Mouse (Mus musculus) intestine, postnatal 0 days (tissue): ENCODE data around the gene Anks1. TPM values are rescaled to one million over a fixed set of nuclear protein-coding genes. Genes with fewer than 3 reads are reported as not detected.

Experiments used
- ATAC-seq: fragments of 200-750 bp; cut with Nextera tagmentation; 2 replicates; pipeline ENCODE4 v1.8.0; 2017; ENCODE audit warnings: mild to moderate bottlenecking, moderate TSS enrichment, moderate library complexity
- H3K27ac ChIP-seq: fragments of 300-500 bp; sonication (generic); 2 replicates; pipeline ENCODE4 v1.5.1; 2014; ENCODE audit warnings: mild to moderate bottlenecking, low read depth, low read length, moderate library complexity
- H3K27me3 ChIP-seq: fragments of 300-500 bp; sonication (generic); replicated peaks from 2 replicates; pipeline ENCODE4 v1.6.1; 2014; ENCODE audit warnings: low read length, mixed read lengths; ENCODE audit not compliant: control insufficient read depth, insufficient read depth
- H3K36me3 ChIP-seq: fragments of 300-500 bp; sonication (generic); 2 replicates; pipeline ENCODE4 v1.6.1; 2014; ENCODE audit warnings: mild to moderate bottlenecking, moderate library complexity; ENCODE audit not compliant: control insufficient read depth, insufficient read depth
- H3K4me1 ChIP-seq: fragments of 300-500 bp; sonication (generic); replicated peaks from 2 replicates; pipeline ENCODE4 v1.6.1; 2014; ENCODE audit warnings: antibody characterized with exemption, low read length, mixed read lengths; ENCODE audit not compliant: control insufficient read depth, insufficient read depth
- H3K4me2 ChIP-seq: fragments of 300-500 bp; sonication (generic); replicated peaks from 2 replicates; pipeline ENCODE4 v1.6.1; 2014; ENCODE audit warnings: low read depth, mild to moderate bottlenecking, moderate library complexity
- H3K4me3 ChIP-seq: fragments of 300-500 bp; sonication (generic); 2 replicates; pipeline ENCODE4 v1.5.1; 2014; ENCODE audit warnings: low read depth, low read length
- H3K9ac ChIP-seq: fragments of 300-500 bp; sonication (generic); 2 replicates; pipeline ENCODE4 v1.6.1; 2014; ENCODE audit warnings: mild to moderate bottlenecking, low read depth, low read length
- H3K9me3 ChIP-seq: fragments of 300-500 bp; sonication (generic); 2 replicates; pipeline ENCODE4 v1.6.1; 2016; ENCODE audit warnings: mixed run types; ENCODE audit not compliant: control insufficient read depth
- CTCF ChIP-seq: sonication (generic); IDR thresholded peaks from 2 replicates; pipeline ENCODE4 v1.5.1; 2016; ENCODE audit warnings: low read depth, mild to moderate bottlenecking, control low read depth, antibody characterized with exemption, moderate library complexity
- WGBS: fragments of 180-500 bp; shearing (Covaris S2); extraction: QIAGEN DNeasy Blood & Tissue Kit; methylation state at CpG from one replicate; pipeline ENCODE4 v1.1.7; 2014; 5-methylcytosine and 5-hydroxymethylcytosine counted together
- polyA plus RNA-seq: library from polyadenylated mRNA; unstranded; fragments of >200 nt; fragmentation: Nextera tagmentation; extraction: Ambion mirVana; gene quantifications from 2 replicates; pipeline ENCODE4 v1.2.1, GENCODE M21; 2015

Anks1 gene
- polyA plus RNA-seq, 1 experiment from 2014 or later, result 10.0 TPM

- no peak overlapping the region for H3K4me2 ChIP-seq
- H3K27ac ChIP-seq, result no peak overlapping the region
- no peaks in the 10 kb centered on the region for H3K27me3 ChIP-seq
- TF ChIP-seq CTCF, result no peak
- no peak overlapping the region for H3K9ac ChIP-seq
- H3K36me3 ChIP-seq, result peaks cover 43% of the 10 kb centered on the region
- no peaks in the 10 kb centered on the region for H3K9me3 ChIP-seq
- 73% methylated on average over 14 of the region's 14 CpGs for WGBS
- H3K4me1 ChIP-seq, result no peaks in the 10 kb centered on the region
- no peak overlapping the region for H3K4me3 ChIP-seq
- no peak for ATAC-seq
Observed at GRCm38 (mm10) chr17:28036813-28037756, 128.0 kb downstream of the Anks1 start.

GRCm38 (mm10) chr17:28040620-28041019, 131.5 kb downstream of the Anks1 start:
- Histone ChIP-seq H3K4me2 (no peak overlapping the region), H3K9me3 (no peaks in the 10 kb centered on the region), H3K4me1 (no peaks in the 10 kb centered on the region), H3K4me3 (no peak overlapping the region), H3K36me3 (peaks cover 51% of the 10 kb centered on the region), H3K9ac (no peak overlapping the region), H3K27me3 (no peaks in the 10 kb centered on the region), H3K27ac (no peak overlapping the region)
- WGBS, result 65% methylated on average over 16 of the region's 16 CpGs
- ATAC-seq, result no peak
- no peak for TF ChIP-seq CTCF

- no peak overlapping the region for H3K4me2 ChIP-seq
- no peak overlapping the region for H3K27ac ChIP-seq
- no peaks in the 10 kb centered on the region for H3K4me1 ChIP-seq
- no peak for ATAC-seq
- H3K4me3 ChIP-seq, result no peak overlapping the region
- peaks cover 57% of the 10 kb centered on the region for H3K36me3 ChIP-seq
- 89% methylated on average over 13 of the region's 13 CpGs for WGBS
- H3K9ac ChIP-seq, result no peak overlapping the region
- H3K9me3 ChIP-seq, result no peaks in the 10 kb centered on the region
- no peak for TF ChIP-seq CTCF
- H3K27me3 ChIP-seq, result no peaks in the 10 kb centered on the region
Observed at GRCm38 (mm10) chr17:28041298-28041697, 132.2 kb downstream of the Anks1 start.

- Histone ChIP-seq H3K36me3 (peaks cover 61% of the 10 kb centered on the region), H3K4me1 (no peaks in the 10 kb centered on the region)
- no peak for ATAC-seq
Observed at GRCm38 (mm10) chr17:28042299-28042771, 133.2 kb downstream of the Anks1 start.

GRCm38 (mm10) chr17:28047017-28047416, 137.9 kb downstream of the Anks1 start:
- no peak for ATAC-seq
- H3K4me2 ChIP-seq, result no peak overlapping the region
- H3K9ac ChIP-seq, result no peak overlapping the region
- no peaks in the 10 kb centered on the region for H3K9me3 ChIP-seq
- no peak for TF ChIP-seq CTCF
- H3K4me3 ChIP-seq, result no peak overlapping the region
- H3K27me3 ChIP-seq, result no peaks in the 10 kb centered on the region
- H3K36me3 ChIP-seq, result peaks cover 58% of the 10 kb centered on the region
- WGBS, result 95% methylated on average over 5 of the region's 5 CpGs
- H3K4me1 ChIP-seq, result no peaks in the 10 kb centered on the region
- no peak overlapping the region for H3K27ac ChIP-seq

More at GRCm38 (mm10) chr17:28042299-28042771, 133.2 kb downstream of the Anks1 start:
- no peaks in the 10 kb centered on the region for H3K27me3 ChIP-seq
- no peaks in the 10 kb centered on the region for H3K9me3 ChIP-seq
- H3K27ac ChIP-seq, result no peak overlapping the region
- no peak overlapping the region for H3K4me3 ChIP-seq
- 73% methylated on average over 23 of the region's 23 CpGs for WGBS
- H3K4me2 ChIP-seq, result no peak overlapping the region
- H3K9ac ChIP-seq, result no peak overlapping the region
- peak; percentile 34 for TF ChIP-seq CTCF

GRCm38 (mm10) chr17:28047520-28047919, 138.4 kb downstream of the Anks1 start:
- WGBS, result 88% methylated on average over 5 of the region's 5 CpGs

More at GRCm38 (mm10) chr17:28047520-28047919, 138.4 kb downstream of the Anks1 start:
- Histone ChIP-seq H3K4me2 (no peak overlapping the region), H3K4me1 (no peaks in the 10 kb centered on the region), H3K9ac (no peak overlapping the region), H3K36me3 (peaks cover 58% of the 10 kb centered on the region), H3K27ac (no peak overlapping the region), H3K9me3 (no peaks in the 10 kb centered on the region), H3K27me3 (no peaks in the 10 kb centered on the region), H3K4me3 (no peak overlapping the region)
- no peak for ATAC-seq
- no peak for TF ChIP-seq CTCF
